Mouse (Mus musculus) ES-E14 (cell line): ENCODE results near the gene Olfr65. TPM values are rescaled to one million over a fixed set of nuclear protein-coding genes. Genes with fewer than 3 reads are reported as not detected.
A peak's percentile ranks its signal among the peaks of the same experiment; 100 is the strongest.

ENCODE experiments used
- DNase-seq: peaks from one replicate; pipeline ENCODE4 v3.0.0-alpha.2; 2013; ENCODE audit warnings: low read depth, low spot score
- H3K27ac ChIP-seq: 2 replicates; pipeline ENCODE4 v1.5.1; 2012; ENCODE audit warnings: low read depth, mild to moderate bottlenecking, low read length, moderate library complexity, mixed read lengths; ENCODE audit not compliant: poor library complexity, insufficient read depth, severe bottlenecking
- H3K36me3 ChIP-seq: 2 replicates; pipeline ENCODE4 v1.6.1; 2012; ENCODE audit warnings: mild to moderate bottlenecking, low read length, moderate library complexity, mixed read lengths; ENCODE audit not compliant: control insufficient read depth, poor library complexity, insufficient read depth, severe bottlenecking
- H3K4me1 ChIP-seq, 2 experiments: fragments of 150-350 bp in 1 of 2; sonication (generic) in 1 of 2; 2 replicates each; pipeline ENCODE4 v1.6.1; 2012; ENCODE audit warnings: low read length in 2 of 2, mild to moderate bottlenecking in 1 of 2, mixed read lengths in 1 of 2; ENCODE audit not compliant: control insufficient read depth in 2 of 2, insufficient read depth in 2 of 2, poor library complexity in 1 of 2
- H3K4me3 ChIP-seq, 2 experiments: fragments of 150-350 bp in 1 of 2; sonication (generic) in 1 of 2; 2 replicates each; pipeline ENCODE4 v1.5.1; 2012; ENCODE audit warnings: low read length in 2 of 2, low read depth in 1 of 2, mild to moderate bottlenecking in 1 of 2, mixed read lengths in 1 of 2; ENCODE audit not compliant: insufficient read depth in 1 of 2, poor library complexity in 1 of 2, severe bottlenecking in 1 of 2
- H3K9ac ChIP-seq: 2 replicates; pipeline ENCODE4 v1.6.1; 2012; ENCODE audit warnings: low read depth, mild to moderate bottlenecking, low read length, mixed read lengths; ENCODE audit not compliant: poor library complexity, insufficient read depth, severe bottlenecking
- H3K9me3 ChIP-seq: fragments of 150-350 bp; sonication (generic); 2 replicates; pipeline ENCODE4 v1.6.1; 2012; ENCODE audit warnings: low read depth, mild to moderate bottlenecking, low read length; ENCODE audit not compliant: control insufficient read depth, insufficient read depth
- CHD2 ChIP-seq: IDR thresholded peaks from 2 replicates; pipeline ENCODE4 v1.6.1; 2014; ENCODE audit warnings: mild to moderate bottlenecking, low read depth, low read length, inconsistent platforms
- HCFC1 ChIP-seq: IDR thresholded peaks from 2 replicates; pipeline ENCODE4 v1.6.1; 2012; ENCODE audit warnings: low read length, inconsistent platforms, borderline replicate concordance; ENCODE audit not compliant: insufficient read depth
- MAFK ChIP-seq: IDR thresholded peaks from 2 replicates; pipeline ENCODE4 v1.6.1; 2014; ENCODE audit warnings: mild to moderate bottlenecking, low read depth, low read length, inconsistent platforms; ENCODE audit not compliant: insufficient read depth
- ZC3H11A ChIP-seq: IDR thresholded peaks from 2 replicates; pipeline ENCODE4 v1.6.1; 2012; ENCODE audit warnings: low read depth, mild to moderate bottlenecking, inconsistent platforms, low read length, borderline replicate concordance
- ZNF384 ChIP-seq: IDR thresholded peaks from 2 replicates; pipeline ENCODE4 v1.6.1; 2012; ENCODE audit warnings: low read depth, low read length, inconsistent platforms
- in situ Hi-C, 2 experiments: fragments of 600-800 bp; cut with MboI; formaldehyde crosslinking; loops; one replicate each; pipeline ENCODE4 v1.15.1; 2025; ENCODE audit warnings: low sequenced_read_pairs in 2 of 2, inconsistent platforms in 1 of 2; ENCODE audit not compliant: unreplicated experiment in 2 of 2
- total RNA-seq: library from RNA; depleted of rRNA; stranded (reverse); fragments of 300-350 nt; gene quantifications from 2 replicates; pipeline ENCODE4 v1.2.3, GENCODE M21; 2012; rRNA removed

Gene Olfr65
- total RNA-seq, 1 experiment = not detected

DNA sequence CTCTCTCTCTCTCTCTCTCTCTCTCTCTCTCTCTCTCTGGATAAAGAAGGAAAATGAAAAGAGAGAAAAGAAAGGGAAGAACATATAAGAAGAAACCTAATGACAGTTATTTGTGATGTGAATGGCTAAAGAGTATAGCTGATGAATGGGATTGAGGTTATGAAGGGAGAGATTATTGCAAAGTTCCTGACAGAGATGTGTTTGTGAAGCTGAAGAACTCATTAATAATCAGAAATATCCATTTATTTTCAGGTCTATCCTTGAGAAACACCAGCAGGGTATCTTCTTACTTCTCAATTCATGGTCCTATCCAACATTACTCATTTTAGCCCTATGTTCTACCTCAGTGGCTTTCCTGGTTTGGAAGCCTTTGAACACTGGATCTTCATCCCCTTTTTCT is 25.2 kb downstream of the Olfr65 start, which contains the start of gene Olfr631:
Olfr631 (plus strand) TSS at position 301 of the 400 bp plus-strand sequence.
- no peak within 1 kb of the TSS for H3K4me3 ChIP-seq
- H3K9me3 ChIP-seq = no peaks in the 10 kb centered on the region
- TF ChIP-seq HCFC1 (no peak), CHD2 (no peak), MAFK (no peak), ZC3H11A (no peak), ZNF384 (no peak)
- no peaks in the 10 kb centered on the region for H3K36me3 ChIP-seq
- no peaks in the 10 kb centered on the region for H3K4me1 ChIP-seq
- H3K9ac ChIP-seq = no peak within 1 kb of the TSS
- H3K27ac ChIP-seq = no peak within 1 kb of the TSS
- no peak for DNase-seq
- in situ Hi-C loops = no loop called here

DNA sequence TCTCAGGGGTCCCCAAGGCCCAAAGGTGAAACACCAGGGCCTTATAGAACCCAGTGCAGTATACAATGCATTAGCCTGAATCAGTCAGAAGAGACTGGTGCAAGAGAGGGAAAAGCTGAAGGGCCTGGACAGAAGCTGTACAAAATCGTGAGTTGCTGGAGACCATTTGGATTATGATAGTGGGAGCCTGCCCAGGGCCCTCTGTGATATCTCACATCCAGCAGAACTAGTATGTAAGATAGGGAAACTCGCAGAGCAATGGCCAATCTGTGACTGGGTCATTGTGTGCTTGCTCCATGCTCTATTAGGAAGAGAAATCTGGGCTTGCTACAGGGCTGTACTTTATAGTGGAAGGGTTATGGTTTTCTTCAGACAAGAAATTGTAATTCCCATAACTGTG is 31.0 kb downstream of the Olfr65 start, which contains the start of gene Olfr632:
Olfr632 (plus strand) TSS at position 84 of the 400 bp plus-strand sequence.
- DNase-seq = no peak
- H3K9ac ChIP-seq = no peak within 1 kb of the TSS
- TF ChIP-seq HCFC1 (no peak), CHD2 (no peak), ZNF384 (no peak)
- in situ Hi-C loops = no loop called here
- no peaks in the 10 kb centered on the region for H3K4me1 ChIP-seq
- H3K9me3 ChIP-seq = no peaks in the 10 kb centered on the region
- H3K27ac ChIP-seq = no peak within 1 kb of the TSS
- no peaks in the 10 kb centered on the region for H3K36me3 ChIP-seq
- no peak within 1 kb of the TSS for H3K4me3 ChIP-seq

DNA sequence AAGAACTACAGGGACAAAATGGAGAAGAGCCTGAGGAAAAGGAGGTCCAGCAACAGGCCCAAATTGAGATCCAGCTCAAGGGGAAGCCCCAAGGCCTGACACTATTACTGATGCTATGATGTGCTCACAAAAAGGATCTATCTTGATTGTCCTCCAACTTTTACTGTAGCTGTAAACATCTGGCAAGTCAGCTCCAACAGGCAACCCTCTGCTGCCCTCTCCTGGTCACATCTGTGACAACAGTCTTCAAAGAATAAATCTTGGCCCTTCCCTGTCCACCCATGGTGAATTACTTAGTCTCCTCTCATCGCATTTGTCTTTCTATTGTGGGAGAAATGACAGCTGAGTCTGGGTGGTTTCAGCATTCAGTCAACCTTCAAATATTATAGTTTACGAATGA is 39.4 kb downstream of the Olfr65 start:
- DNase-seq = peak; percentile 60
- Histone ChIP-seq H3K36me3 (no peaks in the 10 kb centered on the region), H3K27ac (no peak overlapping the region), H3K9ac (no peak overlapping the region), H3K4me1 (no peaks in the 10 kb centered on the region), H3K4me3 (no peak overlapping the region), H3K9me3 (no peaks in the 10 kb centered on the region)
- in situ Hi-C loops = no loop called here
- TF ChIP-seq CHD2 = no peak
- no peak for TF ChIP-seq MAFK
- TF ChIP-seq HCFC1 = no peak
- TF ChIP-seq ZC3H11A = no peak
- TF ChIP-seq ZNF384 = no peak

DNA sequence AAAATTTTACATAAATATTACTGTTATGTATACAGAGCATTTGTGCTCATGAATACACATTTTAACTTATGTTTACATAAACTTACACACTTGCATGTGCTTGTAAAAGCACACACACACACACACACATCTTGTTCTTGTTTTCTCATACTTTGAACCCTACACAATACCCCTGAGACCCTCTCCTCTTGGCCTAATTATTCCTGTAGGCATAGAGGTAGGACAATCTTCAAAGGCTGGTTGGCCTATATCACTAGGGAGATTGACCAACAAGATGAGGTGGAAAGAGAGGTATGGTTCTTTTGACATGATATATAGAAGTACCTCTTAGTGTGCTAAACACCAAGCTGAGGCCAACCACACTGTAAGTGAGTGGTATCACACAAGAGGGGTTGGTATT is 40.9 kb downstream of the Olfr65 start, which contains the start of gene Olfr633:
Olfr633 (plus strand) TSS at position 301 of the 400 bp plus-strand sequence.
- no peaks in the 10 kb centered on the region for H3K9me3 ChIP-seq
- H3K27ac ChIP-seq = no peak within 1 kb of the TSS
- H3K9ac ChIP-seq = no peak within 1 kb of the TSS
- TF ChIP-seq HCFC1 (no peak), ZC3H11A (no peak), ZNF384 (no peak), MAFK (no peak), CHD2 (no peak)
- in situ Hi-C loops = no loop called here
- H3K4me3 ChIP-seq = no peak within 1 kb of the TSS
- no peaks in the 10 kb centered on the region for H3K36me3 ChIP-seq
- no peak for DNase-seq
- no peaks in the 10 kb centered on the region for H3K4me1 ChIP-seq

Other genes with a start within 250 kb of the Olfr65 start
- gene Olfr623, start 239.8 kb upstream of the Olfr65 start, total RNA-seq = not detected in 2 replicates
- gene Olfr624, start 232.3 kb upstream of the Olfr65 start, total RNA-seq = 0.04 TPM in 1 of 2 replicates, not detected in the other
- gene Olfr625-ps1, start 220.8 kb upstream of the Olfr65 start, total RNA-seq = not detected in 2 replicates
- not detected in 2 replicates for gene Olfr243, start 188.8 kb upstream of the Olfr65 start, total RNA-seq
- not detected in 2 replicates for gene Olfr628, start 173.1 kb upstream of the Olfr65 start, total RNA-seq
- not detected in 2 replicates for gene Olfr629, start 158.5 kb upstream of the Olfr65 start, total RNA-seq
- gene Olfr630, start 146.2 kb upstream of the Olfr65 start, total RNA-seq = not detected in 2 replicates
- not detected in 2 replicates for gene Olfr69, start 131.9 kb upstream of the Olfr65 start, total RNA-seq
- not detected in 2 replicates for gene Olfr68, start 123.8 kb upstream of the Olfr65 start, total RNA-seq
- gene Olfr67, start 111.7 kb upstream of the Olfr65 start, total RNA-seq = not detected in 2 replicates
- not detected in 2 replicates for gene Hbb-bt, start 89.5 kb upstream of the Olfr65 start, total RNA-seq
- gene Hbb-bs, start 75.4 kb upstream of the Olfr65 start, total RNA-seq = not detected in 2 replicates
- gene Hbb-bh2, start 63.0 kb upstream of the Olfr65 start, total RNA-seq = not detected in 2 replicates
- gene Hbb-bh1, start 60.3 kb upstream of the Olfr65 start, total RNA-seq = not detected in 2 replicates
- gene Hbb-y, start 50.3 kb upstream of the Olfr65 start, total RNA-seq = not detected in 2 replicates
- not detected in 2 replicates for gene Olfr66, start 17.2 kb upstream of the Olfr65 start, total RNA-seq
- gene Olfr64, start 9.0 kb upstream of the Olfr65 start, total RNA-seq = not detected in 2 replicates
- not detected in 2 replicates for gene Olfr631, start 25.3 kb downstream of the Olfr65 start, total RNA-seq
- not detected in 2 replicates for gene Olfr632, start 30.9 kb downstream of the Olfr65 start, total RNA-seq
- not detected in 2 replicates for gene Olfr633, start 41.0 kb downstream of the Olfr65 start, total RNA-seq
- gene Olfr635, start 67.7 kb downstream of the Olfr65 start, total RNA-seq = not detected in 2 replicates
- not detected in 2 replicates for gene Olfr638, start 95.3 kb downstream of the Olfr65 start, total RNA-seq
- 0.42 and 0.45 TPM in 2 replicates for gene Olfr639, start 113.8 kb downstream of the Olfr65 start, total RNA-seq
- gene Olfr640, start 122.1 kb downstream of the Olfr65 start, total RNA-seq = not detected in 2 replicates
- not detected in 2 replicates for gene Olfr641, start 132.0 kb downstream of the Olfr65 start, total RNA-seq
- not detected in 2 replicates for gene Olfr642, start 149.2 kb downstream of the Olfr65 start, total RNA-seq
- gene 4930516K23Rik, start 158.0 kb downstream of the Olfr65 start, total RNA-seq = not detected in 2 replicates
- not detected in 2 replicates for gene Olfr644, start 168.4 kb downstream of the Olfr65 start, total RNA-seq
- gene Olfr645, start 182.0 kb downstream of the Olfr65 start, total RNA-seq = not detected in 2 replicates
- not detected in 2 replicates for gene Olfr646, start 201.4 kb downstream of the Olfr65 start, total RNA-seq
- gene Ubqln5, start 226.3 kb downstream of the Olfr65 start, total RNA-seq = not detected in 2 replicates
- not detected in 2 replicates for gene Olfr643, start 233.9 kb downstream of the Olfr65 start, total RNA-seq
- gene Ubqln3, start 239.8 kb downstream of the Olfr65 start, total RNA-seq = not detected in 2 replicates
- not detected in 2 replicates for gene Ubqlnl, start 247.1 kb downstream of the Olfr65 start, total RNA-seq